Mouse (Mus musculus): ENCODE measurements around the gene Ripply3. TPM values are rescaled to one million over a fixed set of nuclear protein-coding genes. Genes with fewer than 3 reads are reported as not detected.

Gene Ripply3
- under 1 TPM in 3 of 4 experiments, not detected in 1; 0.21 to 0.71 (median 0.57) TPM for total RNA-seq (2022)

GRCm38 (mm10) chr16:94327781-94328711 lies at the start of gene Ripply3:
Ripply3 (plus strand) TSS chr16:94328420.
- DNase-seq (ENCODE audit: low spot score in 2 of 2): no peak

- DNase-seq (ENCODE audit: low spot score in 2 of 2): no peak
Measured at GRCm38 (mm10) chr16:94283972-94284371, 44.2 kb upstream of the Ripply3 start.

GRCm38 (mm10) chr16:94287826-94288225 lies 40.4 kb upstream of the Ripply3 start:
- no peak for DNase-seq (ENCODE audit: low spot score in 2 of 2)

GRCm38 (mm10) chr16:94289138-94290072 lies 38.8 kb upstream of the Ripply3 start:
- DNase-seq (ENCODE audit: low spot score in 2 of 2): peak; percentile 86 to 93

GRCm38 (mm10) chr16:94290073-94290999 lies 37.9 kb upstream of the Ripply3 start:
- peak; percentile 47 to 67 for DNase-seq (ENCODE audit: low spot score in 2 of 2)

GRCm38 (mm10) chr16:94291141-94291540 lies 37.1 kb upstream of the Ripply3 start:
- DNase-seq (ENCODE audit: low spot score in 2 of 2): no peak

- DNase-seq (ENCODE audit: low spot score in 2 of 2): no peak
Measured at GRCm38 (mm10) chr16:94298081-94298480, 30.1 kb upstream of the Ripply3 start.

GRCm38 (mm10) chr16:94299210-94299609 lies 29.0 kb upstream of the Ripply3 start:
- no peak for DNase-seq (ENCODE audit: low spot score in 2 of 2)

- DNase-seq (ENCODE audit: low spot score in 2 of 2): no peak
Measured at GRCm38 (mm10) chr16:94301194-94301593, 27.0 kb upstream of the Ripply3 start.

GRCm38 (mm10) chr16:94301696-94302095 lies 26.5 kb upstream of the Ripply3 start:
- no peak for DNase-seq (ENCODE audit: low spot score in 2 of 2)

GRCm38 (mm10) chr16:94302274-94303202 lies 25.7 kb upstream of the Ripply3 start:
- peak in 1 of 2 experiments; percentile 35 for DNase-seq (ENCODE audit: low spot score in 2 of 2)

- no peak for DNase-seq (ENCODE audit: low spot score in 2 of 2)
Measured at GRCm38 (mm10) chr16:94303203-94303535, 25.1 kb upstream of the Ripply3 start.

GRCm38 (mm10) chr16:94307526-94307925 lies 20.7 kb upstream of the Ripply3 start:
- DNase-seq (ENCODE audit: low spot score in 2 of 2): no peak

- no peak for DNase-seq (ENCODE audit: low spot score in 2 of 2)
Measured at GRCm38 (mm10) chr16:94307942-94308341, 20.3 kb upstream of the Ripply3 start.

GRCm38 (mm10) chr16:94309025-94309424 lies 19.2 kb upstream of the Ripply3 start:
- DNase-seq (ENCODE audit: low spot score in 2 of 2): no peak

- DNase-seq (ENCODE audit: low spot score in 2 of 2): no peak
Measured at GRCm38 (mm10) chr16:94311416-94311815, 16.8 kb upstream of the Ripply3 start.

- DNase-seq (ENCODE audit: low spot score in 2 of 2): no peak
Measured at GRCm38 (mm10) chr16:94311931-94312330, 16.3 kb upstream of the Ripply3 start.

- peak; percentile 84 to 85 for DNase-seq (ENCODE audit: low spot score in 2 of 2)
Measured at GRCm38 (mm10) chr16:94312663-94313228, 15.5 kb upstream of the Ripply3 start.
